Mouse (Mus musculus): Measurements from ENCODE around the gene Ccng2. TPM values are rescaled to one million over a fixed set of nuclear protein-coding genes. Genes with fewer than 3 reads are reported as not detected.

Gene Ccng2
- polyA plus RNA-seq, 1 experiment from 2014 or later: 45.3 TPM

DNA sequence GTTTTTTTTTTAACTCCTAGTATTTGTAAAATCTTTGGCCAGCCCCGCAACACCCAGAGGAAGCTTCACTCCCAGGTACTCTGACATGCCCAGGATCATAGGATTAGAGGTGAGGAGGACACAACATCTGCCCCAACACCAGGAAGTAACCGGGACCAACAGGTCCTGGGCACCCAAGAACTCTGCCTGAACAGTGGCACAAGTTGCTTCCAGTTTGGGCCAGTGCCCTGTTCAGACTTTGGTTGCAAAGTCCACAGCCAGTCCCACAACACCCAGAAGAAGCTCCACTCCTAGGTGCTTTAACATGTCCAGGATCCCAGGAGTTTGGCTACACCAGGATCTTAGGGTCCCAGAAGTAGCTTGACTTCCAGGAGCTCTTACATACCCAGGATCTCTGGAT is 41.9 kb downstream of the Ccng2 start:
- no peak for DNase-seq (ENCODE audit: extremely low spot score, low spot score)
- no peak overlapping the region for H3K4me3 ChIP-seq
- 86% methylated on average over 2 of the region's 2 CpGs for WGBS
- H3K4me1 ChIP-seq: no peaks in the 10 kb centered on the region
- no peaks in the 10 kb centered on the region for H3K9me3 ChIP-seq
- H3K36me3 ChIP-seq (replicated peaks): no peaks in the 10 kb centered on the region
- H3K27me3 ChIP-seq (ENCODE audit: poor library complexity, severe bottlenecking): no peaks in the 10 kb centered on the region
- no peak overlapping the region for H3K27ac ChIP-seq

DNA sequence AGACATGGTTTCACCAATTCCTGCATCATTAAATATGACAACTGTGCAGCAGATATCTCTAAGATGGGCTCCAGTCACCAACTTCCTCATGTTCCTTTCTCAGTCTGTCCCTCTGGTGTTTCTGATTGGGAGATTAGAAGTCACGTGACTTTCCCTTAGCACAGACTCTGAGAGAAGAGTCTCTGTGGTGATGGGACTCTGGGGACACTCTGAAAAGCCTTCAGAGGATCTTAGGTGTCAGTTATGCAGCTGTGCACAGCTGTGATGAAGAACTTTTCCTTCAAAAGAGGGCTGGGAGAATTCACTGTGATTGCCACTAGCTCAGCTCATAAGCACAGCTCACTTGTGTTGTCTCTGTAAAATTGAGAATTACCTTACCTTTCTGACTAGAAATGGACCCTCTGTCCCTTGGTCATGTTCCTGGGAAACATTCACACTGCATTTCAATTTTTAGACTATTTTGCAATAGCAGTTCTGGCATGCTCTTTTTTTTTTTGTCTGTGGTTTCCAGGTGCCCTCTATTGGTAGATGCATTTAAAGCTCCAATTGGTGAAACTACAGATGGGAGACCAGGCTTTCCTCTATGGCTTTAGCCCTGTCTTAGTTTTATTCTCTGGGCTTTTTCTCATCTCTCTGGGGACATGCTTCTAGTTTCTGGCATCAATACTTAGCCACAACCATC is 56.4 kb downstream of the Ccng2 start:
- no peak for DNase-seq (ENCODE audit: extremely low spot score, low spot score)
- H3K27me3 ChIP-seq (ENCODE audit: poor library complexity, severe bottlenecking): no peaks in the 10 kb centered on the region
- H3K4me1 ChIP-seq: no peaks in the 10 kb centered on the region
- H3K27ac ChIP-seq: no peak overlapping the region
- no peaks in the 10 kb centered on the region for H3K36me3 ChIP-seq (replicated peaks)
- no peaks in the 10 kb centered on the region for H3K9me3 ChIP-seq
- no peak overlapping the region for H3K4me3 ChIP-seq
- WGBS: 52% methylated on average over 1 of the region's 1 CpGs

Other genes with a start within 250 kb of the Ccng2 start
- 0.21 and 0.43 TPM in 2 replicates for gene Sowahb, start 222.2 kb upstream of the Ccng2 start, polyA plus RNA-seq (2016; fragmentation: Nextera tagmentation; extraction: Ambion mirVana)
- gene Sept11, start 173.8 kb upstream of the Ccng2 start, polyA plus RNA-seq (2016; fragmentation: Nextera tagmentation; extraction: Ambion mirVana): 277 and 280 TPM in 2 replicates
- 107 and 108 TPM in 2 replicates for gene Ccni, start 60.8 kb upstream of the Ccng2 start, polyA plus RNA-seq (2016; fragmentation: Nextera tagmentation; extraction: Ambion mirVana)
- 1.1 and 1.6 TPM in 2 replicates for gene 2010109A12Rik, start 60.7 kb upstream of the Ccng2 start, polyA plus RNA-seq (2016; fragmentation: Nextera tagmentation; extraction: Ambion mirVana)

Measured in forebrain, embryonic 10.5 days (tissue).